Mouse (Mus musculus): ENCODE data around the gene Znrd1as. TPM values are rescaled to one million over a fixed set of nuclear protein-coding genes. Genes with fewer than 3 reads are reported as not detected.

Znrd1as gene
- polyA plus RNA-seq, 1 experiment from 2014 or later = 7.9 TPM

DNA sequence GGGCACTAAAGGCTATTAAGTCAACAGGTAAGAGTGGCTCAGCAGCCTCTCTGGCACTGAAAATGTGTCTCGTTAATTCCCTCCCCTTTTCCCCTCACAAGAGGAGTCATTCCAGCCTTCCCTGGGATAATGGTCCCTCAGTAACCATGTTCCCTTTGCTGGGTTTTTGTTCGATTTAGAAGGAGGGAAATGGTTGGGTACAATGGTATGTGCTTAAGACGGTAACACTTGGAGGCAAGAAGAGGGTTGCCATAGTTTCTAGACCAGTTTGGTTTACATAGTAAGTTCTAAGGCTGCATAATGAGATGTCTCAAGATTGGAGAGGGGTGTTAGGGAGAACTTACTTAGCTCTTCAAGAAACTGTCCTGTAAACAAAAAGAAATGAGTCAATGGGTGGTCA, 53.3 kb downstream of the Znrd1as start:
- Histone ChIP-seq H3K4me2 (no peak overlapping the region), H3K9ac (ENCODE audit: low read depth, low read length) (no peak overlapping the region), H3K27ac (ENCODE audit: low read depth, low read length) (no peak overlapping the region), H3K9me3 (replicated peaks; ENCODE audit: control insufficient read depth, low read length) (no peaks in the 10 kb centered on the region), H3K27me3 (ENCODE audit: control insufficient read depth, insufficient read depth, low read length) (no peaks in the 10 kb centered on the region), H3K4me1 (ENCODE audit: control insufficient read depth, insufficient read depth, low read length) (no peaks in the 10 kb centered on the region; the same call in 1 of the 2 replicates), H3K36me3 (ENCODE audit: control insufficient read depth, insufficient read depth, low read length) (peaks cover 13% of the 10 kb centered on the region), H3K4me3 (ENCODE audit: low read depth, low read length) (no peak overlapping the region)
- no peak for ATAC-seq (replicated peaks; ENCODE audit: insufficient number of reproducible peaks, low FRiP score, low TSS enrichment)
- WGBS (ENCODE audit: insufficient replicate concordance) = 71% methylated on average over 3 of the region's 3 CpGs

DNA sequence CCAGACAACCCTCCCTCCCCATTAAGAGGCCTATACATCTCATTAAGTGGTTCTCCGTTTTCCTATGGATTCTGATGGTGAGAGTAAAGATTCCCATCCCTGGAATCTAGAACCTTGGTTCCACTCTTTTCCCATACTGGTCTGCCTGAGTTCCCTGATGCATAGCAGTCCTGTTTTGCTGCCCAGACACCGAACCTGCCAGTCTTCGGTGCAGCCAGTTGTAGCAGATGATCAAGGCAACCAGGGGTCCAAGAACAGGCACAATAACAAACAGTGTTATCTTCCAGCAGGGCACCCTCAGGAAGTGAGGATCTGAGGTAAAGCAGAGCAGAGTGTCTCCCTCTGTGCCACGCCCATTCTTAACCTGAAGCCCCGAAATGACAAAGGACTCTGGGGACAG, 53.7 kb downstream of the Znrd1as start:
- H3K9me3 ChIP-seq (replicated peaks; ENCODE audit: control insufficient read depth, low read length) = no peaks in the 10 kb centered on the region
- 56% methylated on average over 5 of the region's 5 CpGs for WGBS (ENCODE audit: insufficient replicate concordance)
- no peak overlapping the region for H3K9ac ChIP-seq (ENCODE audit: low read depth, low read length)
- peaks cover 9% of the 10 kb centered on the region for H3K36me3 ChIP-seq (ENCODE audit: control insufficient read depth, insufficient read depth, low read length)
- ATAC-seq (replicated peaks; ENCODE audit: insufficient number of reproducible peaks, low FRiP score, low TSS enrichment) = no peak
- no peak overlapping the region for H3K4me3 ChIP-seq (ENCODE audit: low read depth, low read length)
- no peak overlapping the region for H3K27ac ChIP-seq (ENCODE audit: low read depth, low read length)
- no peaks in the 10 kb centered on the region for H3K27me3 ChIP-seq (ENCODE audit: control insufficient read depth, insufficient read depth, low read length)
- no peaks in the 10 kb centered on the region; the same call in 1 of the 2 replicates for H3K4me1 ChIP-seq (ENCODE audit: control insufficient read depth, insufficient read depth, low read length)
- H3K4me2 ChIP-seq = no peak overlapping the region

Other genes starting within 250 kb of the Znrd1as start
- gene H2-M10.5, start 185.7 kb upstream of the Znrd1as start, polyA plus RNA-seq (2014; fragmentation: Nextera tagmentation; extraction: Ambion mirVana) = not detected in 2 replicates
- not detected in 2 replicates for gene H2-M10.6, start 146.4 kb upstream of the Znrd1as start, polyA plus RNA-seq (2014; fragmentation: Nextera tagmentation; extraction: Ambion mirVana)
- 21.4 and 21.9 TPM in 2 replicates for gene Trim26, start 121.5 kb upstream of the Znrd1as start, polyA plus RNA-seq (2014; fragmentation: Nextera tagmentation; extraction: Ambion mirVana)
- gene Trim15, start 91.4 kb upstream of the Znrd1as start, polyA plus RNA-seq (2014; fragmentation: Nextera tagmentation; extraction: Ambion mirVana) = 0.31 and 0.39 TPM in 2 replicates
- gene Trim10, start 89.0 kb upstream of the Znrd1as start, polyA plus RNA-seq (2014; fragmentation: Nextera tagmentation; extraction: Ambion mirVana) = 28.7 and 32.3 TPM in 2 replicates
- not detected in 2 replicates for gene Trim40, start 68.5 kb upstream of the Znrd1as start, polyA plus RNA-seq (2014; fragmentation: Nextera tagmentation; extraction: Ambion mirVana)
- not detected in 2 replicates for gene Trim31, start 60.5 kb upstream of the Znrd1as start, polyA plus RNA-seq (2014; fragmentation: Nextera tagmentation; extraction: Ambion mirVana)
- 0.10 and 0.17 TPM in 2 replicates for gene Rnf39, start 15.7 kb upstream of the Znrd1as start, polyA plus RNA-seq (2014; fragmentation: Nextera tagmentation; extraction: Ambion mirVana)
- 97.4 and 105 TPM in 2 replicates for gene Ppp1r11, start 6.9 kb upstream of the Znrd1as start, polyA plus RNA-seq (2014; fragmentation: Nextera tagmentation; extraction: Ambion mirVana)
- gene Znrd1, start within 50 bp of the Znrd1as start, polyA plus RNA-seq (2014; fragmentation: Nextera tagmentation; extraction: Ambion mirVana) = 42.9 and 44.1 TPM in 2 replicates
- gene 2410137M14Rik, start 22.6 kb downstream of the Znrd1as start, polyA plus RNA-seq (2014; fragmentation: Nextera tagmentation; extraction: Ambion mirVana) = not detected in 2 replicates
- 0.24 and 0.49 TPM in 2 replicates for gene H2-M5, start 30.9 kb downstream of the Znrd1as start, polyA plus RNA-seq (2014; fragmentation: Nextera tagmentation; extraction: Ambion mirVana)
- gene Zfp57, start 42.6 kb downstream of the Znrd1as start, polyA plus RNA-seq (2014; fragmentation: Nextera tagmentation; extraction: Ambion mirVana) = 66.7 and 70.1 TPM in 2 replicates
- 0.25 TPM in 1 of 2 replicates, not detected in the other for gene Mog, start 64.8 kb downstream of the Znrd1as start, polyA plus RNA-seq (2014; fragmentation: Nextera tagmentation; extraction: Ambion mirVana)
- gene Gabbr1, start 87.4 kb downstream of the Znrd1as start, polyA plus RNA-seq (2014; fragmentation: Nextera tagmentation; extraction: Ambion mirVana) = 4.4 and 6.0 TPM in 2 replicates
- gene Olfr90, start 129.9 kb downstream of the Znrd1as start, polyA plus RNA-seq (2014; fragmentation: Nextera tagmentation; extraction: Ambion mirVana) = not detected in 2 replicates
- gene Olfr91, start 139.7 kb downstream of the Znrd1as start, polyA plus RNA-seq (2014; fragmentation: Nextera tagmentation; extraction: Ambion mirVana) = not detected in 2 replicates
- not detected in 2 replicates for gene Olfr92, start 161.5 kb downstream of the Znrd1as start, polyA plus RNA-seq (2014; fragmentation: Nextera tagmentation; extraction: Ambion mirVana)
- gene Olfr93, start 202.9 kb downstream of the Znrd1as start, polyA plus RNA-seq (2014; fragmentation: Nextera tagmentation; extraction: Ambion mirVana) = not detected in 2 replicates
- gene Ubd, start 235.3 kb downstream of the Znrd1as start, polyA plus RNA-seq (2014; fragmentation: Nextera tagmentation; extraction: Ambion mirVana) = not detected in 2 replicates
- not detected in 2 replicates for gene Olfr94, start 242.4 kb downstream of the Znrd1as start, polyA plus RNA-seq (2014; fragmentation: Nextera tagmentation; extraction: Ambion mirVana)

Data from heart, embryonic 11.5 days (tissue).